Mouse (Mus musculus) midbrain, embryonic 14.5 days (tissue): ENCODE results near the gene Ankrd33b. TPM values are rescaled to one million over a fixed set of nuclear protein-coding genes. Genes with fewer than 3 reads are reported as not detected.

ENCODE experiments used
- ATAC-seq: fragments of 200-750 bp; cut with Nextera tagmentation; 2 replicates; pipeline ENCODE4 v1.8.0; 2017; ENCODE audit warnings: moderate number of reproducible peaks, moderate library complexity; ENCODE audit not compliant: low FRiP score, low TSS enrichment
- DNase-seq: peaks from one replicate; pipeline ENCODE4 v3.0.0-alpha.2; 2015
- H3K27ac ChIP-seq: fragments of 300-500 bp; sonication (generic); replicated peaks from 2 replicates; pipeline ENCODE4 v1.5.1; 2014; ENCODE audit warnings: mild to moderate bottlenecking, low read depth, low read length, moderate library complexity
- H3K27me3 ChIP-seq: fragments of 300-500 bp; sonication (generic); 2 replicates; pipeline ENCODE4 v1.6.1; 2014; ENCODE audit warnings: low read length, control low read depth, mixed read lengths; ENCODE audit not compliant: control insufficient read depth, insufficient read depth
- H3K36me3 ChIP-seq: fragments of 300-500 bp; sonication (generic); 2 replicates; pipeline ENCODE4 v1.6.1; 2014; ENCODE audit warnings: low read length, control low read depth; ENCODE audit not compliant: control insufficient read depth, insufficient read depth
- H3K4me1 ChIP-seq: fragments of 300-500 bp; sonication (generic); 2 replicates; pipeline ENCODE4 v1.6.1; 2014; ENCODE audit warnings: mild to moderate bottlenecking, antibody characterized with exemption, low read length, control low read depth; ENCODE audit not compliant: control insufficient read depth, insufficient read depth
- H3K4me2 ChIP-seq: fragments of 300-500 bp; sonication (generic); 2 replicates; pipeline ENCODE4 v1.6.1; 2014; ENCODE audit warnings: mild to moderate bottlenecking, low read length, moderate library complexity
- H3K4me3 ChIP-seq: fragments of 300-500 bp; sonication (generic); replicated peaks from 2 replicates; pipeline ENCODE4 v1.5.1; 2014; ENCODE audit warnings: low read depth, low read length
- H3K9ac ChIP-seq: fragments of 300-500 bp; sonication (generic); replicated peaks from 2 replicates; pipeline ENCODE4 v1.6.1; 2014; ENCODE audit warnings: mild to moderate bottlenecking, low read length, moderate library complexity
- H3K9me3 ChIP-seq: fragments of 300-500 bp; sonication (generic); 2 replicates; pipeline ENCODE4 v1.6.1; 2016; ENCODE audit warnings: low read length, control low read depth, mixed read lengths; ENCODE audit not compliant: control insufficient read depth
- WGBS: fragments of 180-500 bp; shearing (Covaris S2); extraction: QIAGEN DNeasy Blood & Tissue Kit; methylation state at CpG from one replicate; pipeline ENCODE4 v1.1.7; 2014; 5-methylcytosine and 5-hydroxymethylcytosine counted together
- polyA plus RNA-seq: library from polyadenylated mRNA; unstranded; fragments of >200 nt; fragmentation: Nextera tagmentation; extraction: Ambion mirVana; gene quantifications from 2 replicates; pipeline ENCODE4 v1.2.1, GENCODE M21; 2014

The Ankrd33b gene
- polyA plus RNA-seq, 1 experiment from 2014 or later: 0.64 TPM

DNA sequence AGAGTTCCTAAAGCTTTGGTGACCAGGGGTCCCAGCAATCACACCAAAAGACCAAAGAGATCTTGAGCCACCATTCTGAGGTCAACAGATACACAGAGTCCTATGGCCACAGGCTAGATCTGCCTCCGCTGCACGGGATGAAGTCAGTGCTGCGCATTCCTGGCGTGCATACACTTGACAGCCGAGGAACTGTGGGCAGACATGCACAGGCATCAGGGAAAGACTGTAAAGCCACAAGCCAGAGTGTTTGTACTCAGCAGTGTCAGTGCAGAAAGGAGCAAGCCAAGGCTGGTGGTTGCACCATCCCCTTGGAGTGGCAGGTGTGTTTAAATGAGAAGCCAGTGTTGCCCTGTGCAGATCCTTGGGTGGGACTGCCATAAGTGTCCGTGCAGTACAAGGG, 111.8 kb downstream of the Ankrd33b start:
- no peaks in the 10 kb centered on the region for H3K27me3 ChIP-seq
- WGBS: 79% methylated on average over 6 of the region's 6 CpGs
- no peak overlapping the region for H3K27ac ChIP-seq
- ATAC-seq (no peak), DNase-seq (no peak)
- no peak overlapping the region for H3K4me2 ChIP-seq
- H3K9ac ChIP-seq: no peak overlapping the region
- H3K4me3 ChIP-seq: no peak overlapping the region
- H3K9me3 ChIP-seq: no peaks in the 10 kb centered on the region
- no peaks in the 10 kb centered on the region for H3K36me3 ChIP-seq
- H3K4me1 ChIP-seq: peaks cover 12% of the 10 kb centered on the region

DNA sequence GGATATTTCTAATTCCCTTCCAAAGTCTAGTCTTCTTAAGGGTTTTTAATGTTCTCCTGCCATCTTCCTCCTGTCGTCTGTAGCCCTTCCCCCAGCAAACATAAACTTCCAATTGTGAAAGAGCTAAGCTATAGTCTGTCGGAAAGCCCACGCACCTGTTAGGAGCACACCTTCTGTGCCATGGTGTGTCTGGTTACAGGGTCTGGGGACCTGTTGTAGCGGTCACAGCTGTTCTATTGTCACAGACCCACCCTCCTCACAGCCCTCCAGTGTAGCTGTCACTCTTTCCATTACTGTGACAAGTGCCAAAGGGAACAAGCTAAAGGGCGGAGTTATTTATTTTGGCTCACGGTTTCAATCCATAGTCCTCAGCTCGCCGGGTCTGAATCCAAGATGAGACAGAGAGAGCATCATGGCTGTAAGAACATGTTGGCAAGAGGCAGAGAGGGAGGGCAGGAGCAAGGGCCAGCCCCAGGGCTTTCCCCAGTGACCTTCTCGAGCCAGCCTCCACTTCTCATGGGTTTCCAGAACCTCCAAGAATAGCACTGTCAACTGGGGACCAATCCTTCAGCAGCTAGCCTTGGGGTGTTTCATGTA, 112.5 kb downstream of the Ankrd33b start:
- DNase-seq (no peak), ATAC-seq (no peak)
- H3K4me2 ChIP-seq: no peak overlapping the region
- H3K9ac ChIP-seq: no peak overlapping the region
- 82% methylated on average over 9 of the region's 9 CpGs for WGBS
- no peaks in the 10 kb centered on the region for H3K36me3 ChIP-seq
- H3K4me1 ChIP-seq: peaks cover 17% of the 10 kb centered on the region
- no peaks in the 10 kb centered on the region for H3K9me3 ChIP-seq
- H3K4me3 ChIP-seq: no peak overlapping the region
- no peak overlapping the region for H3K27ac ChIP-seq
- no peaks in the 10 kb centered on the region for H3K27me3 ChIP-seq

DNA sequence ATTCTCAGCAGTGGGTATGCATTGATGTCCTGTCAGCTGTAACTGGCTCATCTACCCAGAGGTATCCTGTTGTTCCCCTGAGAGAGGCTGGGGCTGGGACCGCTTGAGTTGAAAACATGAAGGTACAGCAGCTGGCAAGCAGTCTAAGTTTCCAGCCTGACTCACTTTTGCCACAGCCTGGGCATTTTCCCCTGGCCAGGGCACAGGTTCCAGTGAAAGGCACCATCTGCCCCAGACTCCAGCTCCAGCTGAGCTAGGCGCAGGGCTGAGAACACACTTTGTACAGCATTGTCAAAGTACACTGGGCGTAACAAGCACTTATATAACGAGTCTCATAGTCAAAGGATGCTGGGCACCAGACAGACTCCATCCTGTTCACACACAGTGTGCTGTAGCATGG, 113.6 kb downstream of the Ankrd33b start:
- H3K4me1 ChIP-seq: peaks cover 17% of the 10 kb centered on the region
- DNase-seq: no peak
- H3K36me3 ChIP-seq: no peaks in the 10 kb centered on the region
- no peak overlapping the region for H3K9ac ChIP-seq
- H3K9me3 ChIP-seq: no peaks in the 10 kb centered on the region
- H3K4me2 ChIP-seq: no peak overlapping the region
- WGBS: 87% methylated on average over 4 of the region's 4 CpGs
- H3K27ac ChIP-seq: no peak overlapping the region
- H3K27me3 ChIP-seq: no peaks in the 10 kb centered on the region
- H3K4me3 ChIP-seq: no peak overlapping the region
- ATAC-seq: no peak

GRCm38 (mm10) chr15:31253380-31253779, 114.1 kb downstream of the Ankrd33b start:
- ATAC-seq: no peak
- WGBS: 75% methylated on average over 8 of the region's 8 CpGs

DNA sequence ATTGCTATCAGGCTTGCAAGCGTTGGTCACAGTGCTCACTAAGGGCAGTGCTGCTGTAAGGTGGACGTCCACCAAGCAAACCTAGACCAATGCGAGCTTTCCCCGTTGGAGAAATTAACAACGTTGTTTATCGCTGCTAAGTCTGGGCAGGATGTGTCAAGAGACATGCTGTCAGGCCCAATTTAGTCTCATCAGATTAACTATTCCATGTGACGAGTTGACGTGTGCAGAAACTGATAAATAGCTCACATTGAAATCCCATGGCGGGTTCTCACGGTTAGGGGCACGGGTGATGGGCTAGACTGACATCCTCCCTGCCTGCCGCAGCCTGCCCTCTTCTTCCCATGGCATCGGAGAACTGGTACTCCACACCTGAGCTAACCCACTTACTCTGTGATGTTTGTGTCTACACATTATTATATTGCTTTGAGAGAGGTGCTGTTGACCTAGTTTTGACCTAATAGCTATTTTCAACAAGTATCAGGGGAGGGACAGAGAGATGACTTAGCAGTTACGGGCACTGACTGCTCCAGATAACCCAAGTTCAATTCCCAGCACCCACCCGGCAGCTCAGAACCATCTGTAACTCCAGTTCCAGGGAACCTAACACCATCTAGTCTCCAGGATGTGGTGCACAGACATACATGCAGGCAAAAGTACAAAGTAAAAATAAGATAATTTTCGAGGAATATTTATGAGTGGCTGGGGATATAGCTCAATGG, 114.8 kb downstream of the Ankrd33b start:
- 55% methylated on average over 16 of the region's 16 CpGs for WGBS
- peak; percentile 40 for DNase-seq
- Histone ChIP-seq H3K9me3 (no peaks in the 10 kb centered on the region), H3K4me1 (peaks cover 17% of the 10 kb centered on the region), H3K27ac (0 out of 2 replicates have a peak overlapping the region, but pooled peaks have one; percentile 5), H3K4me3 (no peak overlapping the region), H3K27me3 (no peaks in the 10 kb centered on the region), H3K4me2 (no peak overlapping the region), H3K9ac (no peak overlapping the region), H3K36me3 (no peaks in the 10 kb centered on the region)
- ATAC-seq: no peak

More at GRCm38 (mm10) chr15:31253380-31253779, 114.1 kb downstream of the Ankrd33b start:
- H3K9me3 ChIP-seq: no peaks in the 10 kb centered on the region
- H3K27ac ChIP-seq: no peak overlapping the region
- H3K27me3 ChIP-seq: no peaks in the 10 kb centered on the region
- no peak overlapping the region for H3K9ac ChIP-seq
- H3K4me1 ChIP-seq: peaks cover 17% of the 10 kb centered on the region
- no peaks in the 10 kb centered on the region for H3K36me3 ChIP-seq
- H3K4me2 ChIP-seq: no peak overlapping the region
- no peak overlapping the region for H3K4me3 ChIP-seq
- no peak for DNase-seq

DNA sequence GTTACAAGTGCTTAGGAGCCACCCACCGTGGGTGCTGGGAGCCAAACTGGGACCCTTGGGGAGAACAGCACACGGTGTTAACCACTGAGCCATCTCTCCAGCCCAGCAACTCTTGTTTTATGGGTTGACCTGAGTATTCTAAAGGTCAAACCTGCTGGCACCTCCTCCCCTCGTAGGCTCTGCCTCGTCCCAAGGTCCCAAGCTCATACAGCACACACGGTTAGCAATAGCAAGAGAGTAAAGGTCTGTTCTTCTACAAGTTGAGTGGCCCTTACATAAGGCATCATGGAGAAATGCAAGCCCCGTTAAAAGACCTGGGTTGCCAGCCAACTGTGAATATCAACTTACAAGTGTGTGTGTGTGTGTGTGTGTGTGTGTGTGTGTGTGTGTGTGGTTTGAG, 116.3 kb downstream of the Ankrd33b start:
- ATAC-seq: no peak

DNA sequence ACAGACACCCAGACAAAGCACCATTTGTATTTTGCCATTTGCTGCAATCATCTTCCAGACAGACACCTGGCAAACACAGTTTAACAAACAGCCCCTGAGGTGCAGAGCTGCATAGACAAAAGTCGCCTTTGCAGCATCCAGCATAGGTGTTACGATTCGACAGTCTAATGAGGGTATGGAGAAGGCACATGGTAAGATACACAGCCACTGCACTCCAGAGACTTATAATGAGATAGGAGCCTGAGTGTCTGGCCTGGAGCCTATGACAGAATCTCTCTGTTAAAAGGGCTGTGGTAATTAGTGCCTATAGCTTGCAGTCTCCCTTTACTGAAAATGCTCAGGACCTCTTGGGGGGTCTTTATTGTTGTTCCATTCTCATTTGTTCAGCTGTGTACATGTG, 116.8 kb downstream of the Ankrd33b start:
- H3K4me3 ChIP-seq: no peak overlapping the region
- no peak for ATAC-seq
- WGBS: 54% methylated on average over 3 of the region's 3 CpGs

More for the DNA sequence above, 116.3 kb downstream of the Ankrd33b start:
- 0 out of 2 replicates have a peak overlapping the region, but pooled peaks have one; percentile 32 for H3K27ac ChIP-seq
- H3K4me2 ChIP-seq: no peak overlapping the region
- no peaks in the 10 kb centered on the region for H3K36me3 ChIP-seq
- H3K9ac ChIP-seq: no peak overlapping the region
- H3K27me3 ChIP-seq: no peaks in the 10 kb centered on the region
- no peaks in the 10 kb centered on the region for H3K9me3 ChIP-seq
- DNase-seq: no peak
- peaks cover 14% of the 10 kb centered on the region for H3K4me1 ChIP-seq
- no peak overlapping the region for H3K4me3 ChIP-seq
- 85% methylated on average over 6 of the region's 6 CpGs for WGBS

DNA sequence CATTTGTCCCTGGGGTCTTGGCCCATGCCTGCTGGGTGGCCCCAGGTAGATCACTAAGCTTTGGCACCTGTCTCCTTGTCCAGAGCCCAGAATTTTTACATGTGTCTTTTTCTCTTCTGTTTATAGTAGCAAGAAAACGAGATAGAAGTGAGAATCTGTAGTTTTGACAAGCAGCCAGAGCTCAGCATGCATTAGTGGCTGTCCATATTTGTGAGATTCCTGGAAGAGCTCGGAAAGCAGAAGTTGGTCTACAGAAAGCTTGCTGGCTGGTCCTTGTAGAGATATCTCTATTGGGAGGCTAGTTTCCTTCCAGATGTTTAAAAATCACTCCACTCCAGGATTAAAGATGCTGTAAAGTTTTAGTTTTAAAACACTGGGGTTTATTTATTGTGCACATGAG, 117.5 kb downstream of the Ankrd33b start:
- WGBS: 79% methylated on average over 2 of the region's 2 CpGs
- Histone ChIP-seq H3K4me2 (no peak overlapping the region), H3K27me3 (no peaks in the 10 kb centered on the region), H3K9ac (no peak overlapping the region), H3K36me3 (no peaks in the 10 kb centered on the region), H3K4me1 (peaks cover 14% of the 10 kb centered on the region), H3K27ac (0 out of 2 replicates have a peak overlapping the region, but pooled peaks have one; percentile 32), H3K9me3 (no peaks in the 10 kb centered on the region), H3K4me3 (no peak overlapping the region)
- DNase-seq: no peak
- ATAC-seq: no peak

More for the DNA sequence above, 116.8 kb downstream of the Ankrd33b start:
- H3K9ac ChIP-seq: no peak overlapping the region
- H3K4me1 ChIP-seq: peaks cover 14% of the 10 kb centered on the region
- no peaks in the 10 kb centered on the region for H3K9me3 ChIP-seq
- no peak overlapping the region for H3K4me2 ChIP-seq
- H3K36me3 ChIP-seq: no peaks in the 10 kb centered on the region
- no peaks in the 10 kb centered on the region for H3K27me3 ChIP-seq
- peak overlapping the region; percentile 32; the same call in 1 of the 2 replicates for H3K27ac ChIP-seq
- no peak for DNase-seq

GRCm38 (mm10) chr15:31248882-31249281, 118.6 kb downstream of the Ankrd33b start:
- 88% methylated on average over 7 of the region's 7 CpGs for WGBS
- Histone ChIP-seq H3K27ac (no peak overlapping the region), H3K27me3 (no peaks in the 10 kb centered on the region), H3K9me3 (no peaks in the 10 kb centered on the region), H3K9ac (no peak overlapping the region), H3K4me1 (peaks cover 14% of the 10 kb centered on the region), H3K4me3 (no peak overlapping the region), H3K36me3 (no peaks in the 10 kb centered on the region), H3K4me2 (no peak overlapping the region)
- DNase-seq (no peak), ATAC-seq (no peak)
